Mouse (Mus musculus) lung, adult 2 months (tissue): ENCODE measurements around the gene Akr1c14.

Experiments used
- CTCF ChIP-seq: fragments of 200-500 bp; IDR thresholded peaks from 2 replicates; pipeline ENCODE4 v1.5.1; 2011; ENCODE audit warnings: mild to moderate bottlenecking, low read length, control low read depth; ENCODE audit not compliant: insufficient read depth
- POLR2A ChIP-seq: fragments of 200-500 bp; IDR thresholded peaks from 2 replicates; pipeline ENCODE4 v1.6.1; 2011; ENCODE audit warnings: low read depth, mild to moderate bottlenecking, control low read depth, low read length, borderline replicate concordance; ENCODE audit errors: extremely low read depth

DNA sequence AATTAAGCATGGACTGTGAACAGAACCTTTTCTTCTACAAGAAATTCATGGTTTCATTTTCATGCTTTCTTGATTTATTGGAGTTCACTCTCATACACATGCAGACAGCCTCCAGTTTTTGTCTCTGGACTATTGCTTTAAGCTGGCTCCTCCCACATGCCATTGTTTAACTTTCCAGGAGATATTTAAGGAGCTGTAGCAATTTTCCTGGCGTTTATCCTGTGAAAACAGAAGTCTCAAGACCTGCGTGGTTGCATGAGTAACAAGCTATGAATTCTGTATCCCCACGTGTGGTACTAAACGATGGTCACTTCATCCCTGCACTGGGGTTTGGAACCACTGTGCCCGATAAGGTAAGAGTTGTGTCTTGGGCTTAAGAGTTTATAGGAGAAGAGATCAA lies 10.6 kb downstream of the Akr1c14 start:
- TF ChIP-seq CTCF (no peak), POLR2A (no peak)
